Mouse (Mus musculus): ENCODE data around the gene Cmtm6. TPM values are rescaled to one million over a fixed set of nuclear protein-coding genes. Genes with fewer than 3 reads are reported as not detected.

The Cmtm6 gene
- polyA plus RNA-seq, 1 experiment from 2014 or later = 19.2 TPM

DNA sequence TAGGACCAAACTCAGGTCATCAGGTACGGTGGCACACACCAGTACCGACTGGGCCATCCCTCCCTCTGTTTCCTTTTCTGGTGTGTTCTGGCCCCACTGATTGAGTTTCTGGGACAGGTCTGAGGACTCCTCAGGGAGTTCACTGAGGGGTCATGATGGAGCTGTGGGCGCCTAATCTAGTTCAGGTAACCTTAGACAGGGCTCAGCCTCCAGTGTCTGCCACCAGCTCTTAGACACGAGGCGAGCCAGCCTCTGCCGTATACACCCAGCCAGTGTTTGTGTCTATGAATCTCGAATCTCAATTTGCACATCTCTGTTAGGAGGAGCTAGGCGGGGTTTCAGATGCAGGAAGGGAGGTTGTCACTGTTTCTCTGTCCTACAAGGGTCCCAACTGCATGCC is 59.1 kb downstream of the Cmtm6 start:
- peaks cover 8% of the 10 kb centered on the region; the same call in 1 of the 2 replicates for H3K4me1 ChIP-seq (ENCODE audit: control insufficient read depth, insufficient read depth, low read length)
- H3K27me3 ChIP-seq (ENCODE audit: control insufficient read depth, insufficient read depth, low read length) = no peaks in the 10 kb centered on the region
- H3K4me2 ChIP-seq (ENCODE audit: low read length) = no peak overlapping the region
- H3K4me3 ChIP-seq (replicated peaks; ENCODE audit: low read depth, low read length) = no peak overlapping the region
- 87% methylated on average over 8 of the region's 8 CpGs for WGBS
- no peaks in the 10 kb centered on the region for H3K9me3 ChIP-seq (ENCODE audit: control insufficient read depth, low read length)
- ATAC-seq (ENCODE audit: low FRiP score, low TSS enrichment) (no peak), DNase-seq (no peak)
- no peaks in the 10 kb centered on the region for H3K36me3 ChIP-seq (ENCODE audit: control insufficient read depth, insufficient read depth, low read length)
- no peak overlapping the region for H3K9ac ChIP-seq (replicated peaks; ENCODE audit: low read length)
- no peak overlapping the region for H3K27ac ChIP-seq (replicated peaks; ENCODE audit: low read depth, low read length)

DNA sequence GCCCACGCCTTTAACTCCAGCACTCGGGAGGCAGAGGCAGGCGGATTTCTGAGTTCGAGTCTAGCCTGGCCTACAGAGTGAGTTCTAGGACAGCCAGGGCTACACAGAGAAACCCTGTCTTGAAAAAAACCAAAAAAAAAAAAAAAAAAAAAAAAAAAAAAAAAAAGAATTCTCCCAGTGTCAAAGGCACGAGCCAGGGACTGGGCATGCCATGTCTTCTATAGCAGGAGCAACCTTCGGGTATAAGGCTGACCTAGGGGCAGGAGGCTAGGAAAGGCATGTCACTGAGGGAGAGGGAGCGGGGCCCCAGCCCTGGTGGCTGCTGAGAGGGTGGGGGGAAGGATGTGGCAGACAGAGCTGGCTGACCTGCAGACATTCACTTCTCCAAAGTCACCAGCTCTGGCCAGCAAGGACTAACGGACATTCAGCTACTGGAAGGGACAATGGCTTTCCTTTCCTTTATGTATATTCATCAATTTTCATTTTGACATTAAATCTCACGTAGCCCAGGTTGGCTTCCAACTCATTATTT is 62.9 kb downstream of the Cmtm6 start:
- ATAC-seq (ENCODE audit: low FRiP score, low TSS enrichment) (no peak), DNase-seq (no peak)
- no peak overlapping the region for H3K4me3 ChIP-seq (replicated peaks; ENCODE audit: low read depth, low read length)
- no peaks in the 10 kb centered on the region for H3K9me3 ChIP-seq (ENCODE audit: control insufficient read depth, low read length)
- 86% methylated on average over 9 of the region's 9 CpGs for WGBS
- H3K4me2 ChIP-seq (ENCODE audit: low read length) = no peak overlapping the region
- no peak overlapping the region for H3K9ac ChIP-seq (replicated peaks; ENCODE audit: low read length)
- H3K4me1 ChIP-seq (ENCODE audit: control insufficient read depth, insufficient read depth, low read length) = no peaks in the 10 kb centered on the region
- no peak overlapping the region for H3K27ac ChIP-seq (replicated peaks; ENCODE audit: low read depth, low read length)
- no peaks in the 10 kb centered on the region for H3K27me3 ChIP-seq (ENCODE audit: control insufficient read depth, insufficient read depth, low read length)
- H3K36me3 ChIP-seq (ENCODE audit: control insufficient read depth, insufficient read depth, low read length) = no peaks in the 10 kb centered on the region

DNA sequence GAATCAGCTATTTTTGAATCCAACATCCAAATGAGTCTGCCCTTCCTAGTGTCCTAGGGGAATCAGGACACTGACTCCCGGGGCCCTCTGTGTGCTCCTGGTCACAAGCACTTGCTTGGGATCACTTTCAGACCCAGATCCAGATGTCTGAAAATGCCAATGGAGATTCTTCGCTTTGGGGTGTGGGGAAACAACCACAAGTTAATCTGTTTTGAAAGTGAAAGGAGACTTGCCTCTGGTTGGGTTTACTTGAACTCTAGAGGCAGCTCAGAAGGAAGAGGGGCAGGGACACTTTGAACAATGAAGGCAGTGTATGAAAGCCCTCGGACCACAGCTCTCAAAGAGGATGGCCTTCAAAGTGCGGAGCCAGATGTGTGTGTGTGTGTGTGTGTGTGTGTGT is 63.6 kb downstream of the Cmtm6 start:
- no peak for DNase-seq
- H3K4me1 ChIP-seq (ENCODE audit: control insufficient read depth, insufficient read depth, low read length) = no peaks in the 10 kb centered on the region
- WGBS = 72% methylated on average over 4 of the region's 4 CpGs

DNA sequence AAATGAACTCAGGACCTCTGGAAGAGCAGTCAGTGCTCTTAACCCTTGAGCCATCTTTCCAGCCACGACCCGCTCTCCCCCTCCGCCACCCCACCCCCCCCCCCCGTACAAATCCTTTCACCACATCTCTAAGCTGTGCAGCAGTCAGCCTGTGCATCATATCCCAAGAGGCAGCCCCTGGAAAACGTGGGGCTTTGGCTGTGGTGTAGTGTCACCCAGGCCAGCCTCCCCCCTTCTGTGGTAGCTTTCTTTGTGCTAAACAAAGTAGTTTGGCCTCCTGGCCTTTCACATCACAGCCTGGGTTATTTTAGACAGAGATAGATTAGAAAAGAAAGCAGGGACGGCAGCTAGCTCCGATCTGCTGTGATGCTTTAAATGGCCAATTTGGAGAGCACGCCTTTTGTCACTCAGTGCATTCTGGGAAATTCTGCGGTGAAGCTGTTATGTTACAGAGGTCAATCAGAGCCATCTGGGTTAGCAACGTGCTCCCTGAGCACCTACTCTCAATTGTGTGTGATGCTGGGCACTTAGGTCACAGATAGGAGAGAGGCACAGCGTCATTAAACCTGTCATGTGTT is 65.6 kb downstream of the Cmtm6 start:
- DNase-seq (no peak), ATAC-seq (ENCODE audit: low FRiP score, low TSS enrichment) (no peak)
- Histone ChIP-seq H3K27ac (replicated peaks; ENCODE audit: low read depth, low read length) (no peak overlapping the region), H3K4me2 (ENCODE audit: low read length) (no peak overlapping the region), H3K9me3 (ENCODE audit: control insufficient read depth, low read length) (no peaks in the 10 kb centered on the region), H3K4me3 (replicated peaks; ENCODE audit: low read depth, low read length) (no peak overlapping the region), H3K36me3 (ENCODE audit: control insufficient read depth, insufficient read depth, low read length) (no peaks in the 10 kb centered on the region), H3K27me3 (ENCODE audit: control insufficient read depth, insufficient read depth, low read length) (no peaks in the 10 kb centered on the region), H3K9ac (replicated peaks; ENCODE audit: low read length) (no peak overlapping the region), H3K4me1 (ENCODE audit: control insufficient read depth, insufficient read depth, low read length) (no peaks in the 10 kb centered on the region)
- WGBS = 54% methylated on average over 11 of the region's 11 CpGs

More for the DNA sequence above, 63.6 kb downstream of the Cmtm6 start:
- Histone ChIP-seq H3K27ac (replicated peaks; ENCODE audit: low read depth, low read length) (no peak overlapping the region), H3K36me3 (ENCODE audit: control insufficient read depth, insufficient read depth, low read length) (no peaks in the 10 kb centered on the region), H3K9me3 (ENCODE audit: control insufficient read depth, low read length) (no peaks in the 10 kb centered on the region), H3K4me2 (ENCODE audit: low read length) (no peak overlapping the region), H3K9ac (replicated peaks; ENCODE audit: low read length) (no peak overlapping the region), H3K4me3 (replicated peaks; ENCODE audit: low read depth, low read length) (no peak overlapping the region), H3K27me3 (ENCODE audit: control insufficient read depth, insufficient read depth, low read length) (no peaks in the 10 kb centered on the region)
- no peak for ATAC-seq (ENCODE audit: low FRiP score, low TSS enrichment)

DNA sequence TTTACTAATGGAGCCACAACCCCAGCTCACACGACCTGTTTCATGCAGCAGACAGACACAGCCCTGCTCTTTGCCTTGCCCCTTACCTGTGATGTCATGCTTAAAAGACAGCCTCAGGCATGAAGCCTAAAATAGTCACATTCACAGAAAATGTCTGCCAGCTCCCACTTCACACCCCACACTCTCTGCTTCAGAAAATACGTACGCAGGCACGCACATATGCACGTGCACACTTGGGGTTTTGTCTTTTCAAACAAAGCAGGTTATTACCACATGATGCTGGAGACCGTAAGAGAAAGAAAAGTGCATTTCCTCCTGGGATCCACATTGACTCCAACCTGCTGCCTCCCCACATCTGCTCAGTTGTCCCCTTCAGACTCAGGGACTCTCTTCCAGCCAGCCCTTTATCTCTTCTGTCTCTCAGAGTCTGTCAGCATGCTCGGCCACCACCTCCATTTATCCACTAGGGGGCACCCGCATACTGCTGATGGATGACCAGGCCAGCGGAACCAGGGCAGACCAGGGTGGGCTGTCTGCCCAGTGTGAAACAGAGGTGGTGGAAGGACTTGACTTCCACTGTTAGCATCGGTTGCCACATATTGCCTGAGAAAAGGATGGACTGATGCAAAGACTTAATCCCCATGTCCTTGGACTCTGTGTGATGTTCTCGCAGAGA is 66.6 kb downstream of the Cmtm6 start:
- Histone ChIP-seq H3K27me3 (ENCODE audit: control insufficient read depth, insufficient read depth, low read length) (no peaks in the 10 kb centered on the region), H3K4me2 (ENCODE audit: low read length) (no peak overlapping the region), H3K4me1 (ENCODE audit: control insufficient read depth, insufficient read depth, low read length) (no peaks in the 10 kb centered on the region), H3K36me3 (ENCODE audit: control insufficient read depth, insufficient read depth, low read length) (no peaks in the 10 kb centered on the region), H3K9ac (replicated peaks; ENCODE audit: low read length) (no peak overlapping the region), H3K4me3 (replicated peaks; ENCODE audit: low read depth, low read length) (no peak overlapping the region), H3K9me3 (ENCODE audit: control insufficient read depth, low read length) (no peaks in the 10 kb centered on the region), H3K27ac (replicated peaks; ENCODE audit: low read depth, low read length) (no peak overlapping the region)
- peak; percentile 75; the same call in 1 of the 2 replicates for ATAC-seq (ENCODE audit: low FRiP score, low TSS enrichment)
- peak; percentile 94 for DNase-seq
- WGBS = 53% methylated on average over 11 of the region's 11 CpGs

DNA sequence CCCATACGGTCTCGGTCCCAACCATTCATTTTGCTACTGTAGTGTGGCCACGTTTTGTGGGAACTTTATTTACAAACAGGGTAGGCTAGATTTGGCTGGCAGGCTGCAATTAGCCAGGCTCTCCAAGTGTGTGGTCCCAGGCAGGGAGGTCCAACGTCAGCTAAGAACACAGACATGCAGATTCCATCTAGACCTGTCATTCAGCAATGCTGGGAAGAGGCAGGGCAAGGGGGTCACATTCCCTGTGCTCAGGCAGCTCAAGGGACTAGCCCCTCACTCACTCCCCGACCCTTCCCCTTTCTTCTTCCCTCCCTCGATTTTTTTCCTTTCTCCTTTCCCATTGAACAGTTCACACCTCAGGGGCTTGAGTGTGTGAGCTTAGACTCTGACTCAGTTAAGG is 67.9 kb downstream of the Cmtm6 start:
- no peaks in the 10 kb centered on the region for H3K9me3 ChIP-seq (ENCODE audit: control insufficient read depth, low read length)
- H3K27me3 ChIP-seq (ENCODE audit: control insufficient read depth, insufficient read depth, low read length) = no peaks in the 10 kb centered on the region
- no peak overlapping the region for H3K4me3 ChIP-seq (replicated peaks; ENCODE audit: low read depth, low read length)
- no peaks in the 10 kb centered on the region for H3K4me1 ChIP-seq (ENCODE audit: control insufficient read depth, insufficient read depth, low read length)
- DNase-seq (no peak), ATAC-seq (ENCODE audit: low FRiP score, low TSS enrichment) (no peak)
- no peak overlapping the region for H3K27ac ChIP-seq (replicated peaks; ENCODE audit: low read depth, low read length)
- no peaks in the 10 kb centered on the region for H3K36me3 ChIP-seq (ENCODE audit: control insufficient read depth, insufficient read depth, low read length)
- 42% methylated on average over 6 of the region's 6 CpGs for WGBS
- no peak overlapping the region for H3K4me2 ChIP-seq (ENCODE audit: low read length)
- H3K9ac ChIP-seq (replicated peaks; ENCODE audit: low read length) = no peak overlapping the region

Other genes starting within 250 kb of the Cmtm6 start
- not detected in 2 replicates for gene Ccr4, start 226.2 kb upstream of the Cmtm6 start, polyA plus RNA-seq (2014; fragmentation: Nextera tagmentation; extraction: Ambion mirVana)
- gene C130032M10Rik, start 215.4 kb upstream of the Cmtm6 start, polyA plus RNA-seq (2014; fragmentation: Nextera tagmentation; extraction: Ambion mirVana) = not detected in 2 replicates
- gene Trim71, start 166.7 kb upstream of the Cmtm6 start, polyA plus RNA-seq (2014; fragmentation: Nextera tagmentation; extraction: Ambion mirVana) = 0.15 and 0.16 TPM in 2 replicates
- 44.0 and 56.7 TPM in 2 replicates for gene Cnot10, start 90.9 kb upstream of the Cmtm6 start, polyA plus RNA-seq (2014; fragmentation: Nextera tagmentation; extraction: Ambion mirVana)
- gene Dync1li1, start 42.3 kb upstream of the Cmtm6 start, polyA plus RNA-seq (2014; fragmentation: Nextera tagmentation; extraction: Ambion mirVana) = 106 and 107 TPM in 2 replicates
- 4.9 and 14.4 TPM in 2 replicates for gene Cmtm7, start 50.7 kb downstream of the Cmtm6 start, polyA plus RNA-seq (2014; fragmentation: Nextera tagmentation; extraction: Ambion mirVana)
- 4.4 and 6.1 TPM in 2 replicates for gene Cmtm8, start 113.0 kb downstream of the Cmtm6 start, polyA plus RNA-seq (2014; fragmentation: Nextera tagmentation; extraction: Ambion mirVana)
- gene Gpd1l, start 202.9 kb downstream of the Cmtm6 start, polyA plus RNA-seq (2014; fragmentation: Nextera tagmentation; extraction: Ambion mirVana) = 14.3 and 15.7 TPM in 2 replicates
- 2.0 and 2.3 TPM in 2 replicates for gene Osbpl10, start 247.5 kb downstream of the Cmtm6 start, polyA plus RNA-seq (2014; fragmentation: Nextera tagmentation; extraction: Ambion mirVana)